Comparison of ENCODE assay signal across 17 mouse cellular contexts in genomic region chr15:93404849-93405248, GRCm38 (mm10).
"Had no signal": no experiment of that assay in that cellular context is flagged by ENCODE, and none has a peak within 500 bp of the region (broad histone marks: within the 10 kb centered on the region; RNA-seq: fewer than 3 reads in every experiment).

No protein-coding gene starts in this region.

- H3K9me3 ChIP-seq: lung, embryonic 15.5 days; megakaryocyte, embryonic 14.5 days; midbrain, embryonic 13.5 days; midbrain, embryonic 15.5 days; neural tube, embryonic 12.5 days; stomach, embryonic 15.5 days had no signal

- H3K36me3 ChIP-seq: lung, embryonic 15.5 days; midbrain, embryonic 15.5 days; stomach, embryonic 15.5 days had no signal

- ATAC-seq: liver, postnatal 0 days; lung, postnatal 0 days; midbrain, embryonic 13.5 days; midbrain, embryonic 15.5 days had no signal

- DNase-seq: liver, postnatal 0 days; lung, adult 2 months; lung, postnatal 14 days; lung, postnatal 36 days; right cerebral cortex, postnatal 14 days; thymus, adult 18-20 months; thymus, postnatal 14 days; thymus, postnatal 36 days had no signal

- H3K27me3 ChIP-seq: lung, embryonic 15.5 days; megakaryocyte, embryonic 14.5 days; midbrain, embryonic 13.5 days; midbrain, embryonic 15.5 days; neural tube, embryonic 12.5 days; stomach, embryonic 15.5 days had no signal

- H3K9ac ChIP-seq: liver, postnatal 0 days; lung, embryonic 15.5 days; midbrain, embryonic 13.5 days; midbrain, embryonic 15.5 days; neural tube, embryonic 12.5 days; stomach, embryonic 15.5 days had no signal

- H3K4me2 ChIP-seq: lung, embryonic 15.5 days; midbrain, embryonic 11.5 days; midbrain, embryonic 13.5 days; midbrain, embryonic 15.5 days; neural tube, embryonic 12.5 days; stomach, embryonic 15.5 days had no signal

- H3K4me3 ChIP-seq: lung, embryonic 15.5 days; megakaryocyte, embryonic 14.5 days; midbrain, embryonic 13.5 days; midbrain, embryonic 15.5 days; neural tube, embryonic 12.5 days; stomach, embryonic 15.5 days had no signal

- H3K27ac ChIP-seq: lung, embryonic 15.5 days; macrophage; midbrain, embryonic 13.5 days; midbrain, embryonic 15.5 days; neural tube, embryonic 12.5 days; stomach, embryonic 15.5 days had no signal
